Mouse (Mus musculus): Measurements from ENCODE around the gene Slc5a5.

The Slc5a5 gene

DNA sequence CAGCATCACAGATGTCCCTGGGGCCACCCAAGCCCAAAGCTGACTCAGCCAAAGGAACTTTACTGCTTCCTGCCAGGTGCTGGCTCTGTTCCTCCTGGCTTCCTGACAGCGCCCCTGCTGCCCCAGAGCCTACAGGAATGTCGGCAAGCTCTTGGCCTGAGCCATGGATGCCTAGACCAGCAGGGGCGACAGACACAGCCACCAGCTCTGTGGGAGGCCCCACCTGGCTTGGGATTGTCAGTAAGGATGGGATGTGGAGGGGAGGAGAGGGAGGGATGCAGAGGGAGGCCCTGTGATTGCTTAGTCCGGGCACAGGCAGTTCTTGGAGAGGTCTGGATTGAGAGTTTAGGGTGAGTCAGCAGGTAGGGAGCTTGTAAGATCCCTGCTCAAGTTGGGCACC is 12.4 kb downstream of the Slc5a5 start:
- DNase-seq (ENCODE audit: low read depth) = no peak

DNA sequence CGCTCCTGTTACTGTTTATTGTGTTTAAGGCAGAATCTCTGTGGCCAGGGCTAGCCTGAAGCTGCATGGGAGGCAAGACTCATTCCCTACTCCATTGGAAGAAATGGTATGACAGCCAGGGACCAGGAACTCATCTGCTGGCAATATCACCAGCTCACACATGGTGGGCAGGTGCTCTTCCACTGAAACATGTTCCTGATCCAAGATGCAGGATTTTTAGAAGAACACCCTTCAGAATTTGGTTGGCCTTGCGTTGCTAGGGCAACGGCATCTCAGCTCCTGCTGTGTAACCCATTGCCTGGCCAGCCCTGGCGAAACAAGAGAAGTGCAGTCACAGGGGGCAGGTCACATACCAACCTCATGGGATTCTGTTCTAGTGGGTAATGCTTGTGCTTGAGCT is 13.1 kb downstream of the Slc5a5 start:
- no peak for DNase-seq (ENCODE audit: low read depth)

DNA sequence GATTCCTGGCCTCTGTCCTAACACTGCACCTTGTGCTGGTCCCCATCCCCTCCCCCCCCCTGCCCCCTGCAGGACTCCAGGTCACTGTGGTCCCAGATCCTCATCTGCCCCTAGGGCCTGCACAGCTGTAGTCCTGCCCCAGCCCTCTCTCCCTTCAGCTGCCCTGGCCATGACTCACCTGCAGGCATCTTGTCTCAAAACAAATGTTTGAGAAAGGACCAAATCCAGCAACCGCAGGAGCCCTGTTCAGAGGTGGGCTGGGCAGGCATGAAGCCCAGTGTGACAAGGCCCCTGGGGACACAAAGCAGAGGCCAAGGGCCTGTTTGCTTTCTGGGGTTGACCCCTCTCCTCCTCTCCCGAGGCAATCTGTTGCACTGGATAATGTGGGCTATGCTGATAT is 14.4 kb downstream of the Slc5a5 start:
- DNase-seq (ENCODE audit: low read depth) = no peak

DNA sequence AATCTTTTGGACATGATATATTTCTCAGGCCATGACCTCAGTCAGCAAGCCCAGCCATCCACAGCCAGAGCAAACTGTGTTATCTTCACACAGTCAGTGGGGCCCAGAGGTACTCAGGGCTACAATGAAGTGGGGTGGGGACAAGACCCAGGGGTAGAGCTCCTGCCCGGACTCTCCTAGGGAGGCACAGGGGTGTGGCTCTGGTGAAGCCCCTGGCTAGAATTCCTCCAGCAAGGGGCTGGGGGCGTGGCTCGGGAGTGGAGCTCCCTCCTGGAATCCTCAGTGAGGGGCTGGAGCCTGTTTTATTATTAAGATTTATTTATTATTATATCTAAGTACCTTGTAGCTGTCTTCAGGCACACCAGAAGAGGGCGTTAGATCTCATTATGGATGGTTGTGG is 16.2 kb downstream of the Slc5a5 start:
- DNase-seq (ENCODE audit: low read depth) = no peak

DNA sequence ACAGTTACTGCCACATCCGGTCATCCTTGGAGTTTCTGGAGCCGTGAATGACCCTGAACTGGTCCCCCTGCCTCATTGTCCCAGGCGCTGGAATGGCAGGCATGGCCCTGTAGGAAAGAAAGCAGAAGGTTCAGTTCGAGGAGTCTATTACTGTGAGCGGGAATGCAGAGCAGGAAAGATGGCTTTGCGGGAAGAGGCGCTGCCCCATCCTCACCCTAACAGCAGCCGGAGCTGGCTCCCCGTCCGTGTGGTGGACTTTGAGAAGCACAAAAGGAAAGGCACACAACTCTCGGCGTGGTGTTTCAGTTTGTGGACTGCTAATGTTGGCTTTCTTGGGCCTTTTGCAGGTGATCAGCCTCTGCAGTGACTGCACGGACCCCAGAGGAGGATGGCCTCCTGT is 18.1 kb downstream of the Slc5a5 start:
- no peak for DNase-seq (ENCODE audit: low read depth)

DNA sequence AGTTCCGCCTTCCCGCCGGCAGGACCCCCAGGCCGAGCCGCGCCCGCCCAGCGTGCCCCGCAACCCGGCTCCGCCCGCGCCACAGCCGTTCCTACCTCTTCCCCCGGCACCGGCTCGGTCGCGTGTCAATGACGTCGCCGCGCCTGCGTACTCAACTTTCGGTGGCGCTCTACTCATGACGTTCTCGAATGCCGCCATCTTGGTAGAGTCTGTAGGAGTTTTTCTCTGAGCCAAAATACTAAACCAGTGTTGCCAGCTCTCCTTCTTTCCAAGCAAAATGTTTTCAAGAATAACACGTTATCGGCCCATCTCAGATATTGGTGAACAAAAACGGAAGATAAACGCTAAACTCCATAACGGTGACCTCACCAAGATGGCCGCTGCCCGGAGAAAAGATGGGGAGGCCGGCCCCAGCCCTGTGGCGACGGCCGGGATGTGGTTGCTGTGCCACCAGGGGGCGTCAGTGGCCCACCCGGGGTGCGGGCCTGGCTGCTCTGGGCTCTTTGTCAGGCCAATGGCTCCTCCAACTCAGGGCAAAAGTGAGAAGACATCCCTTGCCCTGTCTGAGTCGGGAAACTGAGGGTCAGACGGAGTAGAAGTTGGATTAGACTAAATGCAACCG is 19.1 kb downstream of the Slc5a5 start, which contains the start of gene Ccdc124:
Gene Ccdc124 (minus strand): TSS at position 572 of the 622 bp plus-strand sequence.
- peak; percentile 97 for DNase-seq (ENCODE audit: low read depth)

DNA sequence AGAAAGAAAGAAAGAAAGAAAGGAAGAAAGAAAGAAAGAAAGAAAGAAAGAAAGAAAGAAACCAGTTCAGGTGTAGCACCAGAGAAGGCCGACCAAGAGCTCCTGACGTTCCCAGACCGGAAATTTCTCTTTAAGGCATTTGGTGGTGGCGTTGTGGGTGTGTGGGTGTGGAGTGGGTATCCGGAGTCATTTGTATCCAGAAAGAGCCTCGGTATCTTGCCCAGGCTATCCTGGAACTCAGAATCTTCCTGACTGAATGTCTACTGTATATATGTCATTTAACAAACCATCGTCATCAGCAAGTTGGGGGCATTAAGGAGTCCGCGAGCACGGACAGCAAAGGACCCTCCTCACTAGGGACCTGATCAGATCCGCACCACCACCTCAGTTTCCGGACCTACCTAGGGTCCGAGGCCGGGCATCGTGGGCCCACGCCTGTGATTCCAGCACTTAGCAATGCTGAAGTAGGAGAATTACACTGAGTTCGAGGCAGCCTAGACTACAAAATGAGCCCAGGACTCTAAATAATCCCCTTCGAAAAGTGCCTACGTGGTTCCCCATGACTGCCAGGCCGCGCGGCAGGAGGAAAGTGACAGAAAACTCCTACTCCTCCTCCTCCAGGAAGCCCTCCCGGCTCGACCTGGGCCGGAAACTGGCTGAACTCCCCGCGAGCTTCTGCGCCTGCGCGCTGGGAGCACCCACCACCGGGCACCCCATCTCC is 19.8 kb downstream of the Slc5a5 start:
- DNase-seq (ENCODE audit: low read depth) = peak; percentile 47

DNA sequence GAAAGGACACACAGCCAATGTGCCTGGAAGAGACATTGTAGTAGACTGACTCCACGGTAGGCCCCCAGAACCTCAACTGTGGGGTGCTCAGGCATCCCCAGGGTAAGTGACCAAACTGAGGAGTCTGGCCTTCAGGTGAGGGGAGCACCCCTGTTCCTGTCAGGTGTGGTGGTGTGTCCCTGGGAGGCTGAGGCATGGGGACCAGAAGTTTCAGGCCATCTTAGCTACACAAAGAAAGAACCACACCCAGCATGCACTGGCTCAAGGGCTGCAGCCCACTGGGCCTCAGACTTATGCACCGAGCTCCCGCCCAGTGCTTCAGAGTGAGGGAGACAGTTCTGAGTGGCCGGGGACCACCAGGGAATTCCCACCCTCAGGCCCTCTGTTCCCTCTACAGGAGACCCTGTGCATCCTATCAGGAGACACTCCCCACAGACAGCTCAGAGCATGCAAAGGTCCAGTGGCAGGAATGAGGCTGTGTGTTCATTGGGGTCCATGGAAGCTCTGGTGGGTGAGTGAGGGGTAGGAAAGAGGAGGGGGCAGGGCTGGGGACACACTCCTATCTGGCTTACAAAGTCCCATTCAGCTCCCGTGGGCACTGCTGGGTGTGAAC is 21.3 kb downstream of the Slc5a5 start:
- DNase-seq (ENCODE audit: low read depth) = no peak

DNA sequence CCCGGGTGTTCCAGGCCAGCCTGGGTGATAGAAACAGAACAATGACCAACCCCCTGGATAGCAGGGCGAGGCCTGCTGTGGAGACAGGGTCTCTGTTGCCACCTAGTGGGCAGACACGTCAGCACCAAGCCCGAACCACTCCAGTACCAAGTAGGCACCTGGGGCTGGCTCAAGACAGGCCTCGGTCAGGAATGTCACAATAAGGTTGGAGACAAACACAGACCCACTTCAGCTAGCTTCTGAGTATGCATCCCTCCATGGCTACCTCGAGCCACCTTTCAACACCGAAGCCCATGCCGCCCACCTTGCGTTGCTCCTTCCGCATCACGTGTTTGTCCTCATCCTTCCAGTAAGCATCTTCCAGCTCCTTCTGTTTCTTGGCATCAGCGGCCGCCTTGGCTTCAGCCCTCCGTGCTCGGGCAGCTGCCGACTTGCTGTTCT is 22.9 kb downstream of the Slc5a5 start:
- peak; percentile 86 for DNase-seq (ENCODE audit: low read depth)

DNA sequence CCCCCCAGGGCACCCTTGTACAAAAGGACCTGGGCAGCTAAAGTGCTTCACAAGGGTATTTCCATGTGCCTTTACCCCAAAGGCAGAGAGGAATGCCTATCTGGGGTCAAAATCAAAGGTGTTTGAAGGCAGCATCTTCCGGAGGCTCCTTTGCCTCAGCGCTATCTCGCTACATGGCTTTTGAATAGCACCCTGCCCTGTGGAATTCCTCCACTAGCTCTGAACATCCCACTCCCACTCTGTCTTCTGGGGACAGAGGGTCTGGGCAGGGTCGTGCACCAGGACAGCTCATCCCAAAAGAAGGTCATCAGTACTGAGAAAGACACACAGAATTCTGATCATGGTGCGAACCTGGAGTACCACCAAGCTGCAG is 23.4 kb downstream of the Slc5a5 start:
- no peak for DNase-seq (ENCODE audit: low read depth)

DNA sequence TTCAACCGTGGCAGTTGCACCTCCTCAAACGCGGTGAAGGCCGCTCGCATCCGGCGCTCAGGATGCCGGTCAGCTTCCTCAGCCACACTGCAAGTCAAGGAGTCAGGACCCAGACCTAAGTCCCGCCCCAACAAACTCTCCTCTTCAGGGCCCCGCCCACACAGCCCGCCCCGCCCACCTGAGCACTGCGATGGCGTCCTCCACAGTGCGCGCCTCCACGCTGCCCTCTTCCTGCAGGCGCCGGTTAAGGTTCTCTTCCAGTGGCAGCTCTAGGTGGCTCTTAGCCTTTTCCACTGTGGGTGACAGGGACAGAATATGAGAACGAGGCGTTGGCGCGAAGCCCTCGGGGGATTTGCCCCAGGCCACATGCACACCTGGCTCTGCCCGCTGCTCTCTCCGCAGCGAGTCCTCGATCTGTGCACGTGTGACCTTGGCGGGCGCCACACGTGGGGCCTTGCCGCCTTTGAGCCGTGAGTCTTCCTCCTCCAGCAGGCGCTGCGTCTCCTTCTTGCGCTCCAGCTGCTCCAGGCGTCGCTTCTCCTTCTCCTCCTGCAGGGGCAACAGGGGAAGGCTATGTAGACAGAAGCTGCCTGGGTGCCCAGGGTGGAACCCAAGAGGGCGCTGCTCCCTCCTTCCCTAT is 23.9 kb downstream of the Slc5a5 start:
- peak; percentile 77 for DNase-seq (ENCODE audit: low read depth)

DNA sequence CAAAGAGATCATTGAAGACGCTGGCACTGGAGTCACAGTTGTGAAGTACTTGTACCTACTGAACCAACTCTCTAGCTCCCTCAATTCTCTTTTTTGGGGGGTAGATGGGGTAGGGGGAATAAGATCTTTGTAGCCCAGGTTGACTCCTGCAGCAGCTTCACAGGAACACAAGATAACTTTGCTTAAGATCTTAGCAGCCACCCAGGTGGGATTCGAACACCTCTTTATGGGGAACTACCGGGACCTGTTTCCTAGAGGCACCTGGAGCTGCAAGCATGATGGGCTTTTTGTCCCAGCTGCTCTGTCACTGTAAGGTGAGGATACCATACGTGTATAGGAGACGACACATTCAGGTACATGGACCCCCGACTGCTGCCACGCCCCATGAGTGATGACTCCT is 26.0 kb downstream of the Slc5a5 start:
- no peak for DNase-seq (ENCODE audit: low read depth)

DNA sequence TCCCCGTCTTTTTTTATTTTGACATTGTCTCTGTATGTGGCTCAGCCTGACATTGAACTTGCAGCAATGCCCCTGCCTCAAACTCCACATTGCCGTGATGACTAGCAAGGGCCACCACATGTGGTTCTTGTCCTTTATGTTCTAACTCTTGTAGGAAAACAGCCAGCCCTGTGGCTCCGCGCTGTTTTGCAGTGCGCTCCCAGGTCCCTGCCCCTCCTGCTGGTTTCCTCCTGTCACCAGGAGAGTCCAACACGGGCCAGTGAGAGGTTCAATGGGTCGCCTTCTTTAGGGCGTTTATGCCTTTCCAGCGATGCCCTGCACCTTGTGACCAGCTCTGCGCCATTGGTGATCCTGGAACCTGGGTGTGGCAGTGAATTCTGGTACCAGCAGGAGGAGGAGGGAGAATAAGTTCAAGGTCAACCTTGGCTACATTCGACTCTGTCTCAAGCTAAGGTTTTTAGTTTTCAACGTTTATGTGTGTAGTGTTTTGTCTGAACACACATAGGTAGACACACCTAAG is 26.5 kb downstream of the Slc5a5 start:
- DNase-seq (ENCODE audit: low read depth) = peak; percentile 46

DNA sequence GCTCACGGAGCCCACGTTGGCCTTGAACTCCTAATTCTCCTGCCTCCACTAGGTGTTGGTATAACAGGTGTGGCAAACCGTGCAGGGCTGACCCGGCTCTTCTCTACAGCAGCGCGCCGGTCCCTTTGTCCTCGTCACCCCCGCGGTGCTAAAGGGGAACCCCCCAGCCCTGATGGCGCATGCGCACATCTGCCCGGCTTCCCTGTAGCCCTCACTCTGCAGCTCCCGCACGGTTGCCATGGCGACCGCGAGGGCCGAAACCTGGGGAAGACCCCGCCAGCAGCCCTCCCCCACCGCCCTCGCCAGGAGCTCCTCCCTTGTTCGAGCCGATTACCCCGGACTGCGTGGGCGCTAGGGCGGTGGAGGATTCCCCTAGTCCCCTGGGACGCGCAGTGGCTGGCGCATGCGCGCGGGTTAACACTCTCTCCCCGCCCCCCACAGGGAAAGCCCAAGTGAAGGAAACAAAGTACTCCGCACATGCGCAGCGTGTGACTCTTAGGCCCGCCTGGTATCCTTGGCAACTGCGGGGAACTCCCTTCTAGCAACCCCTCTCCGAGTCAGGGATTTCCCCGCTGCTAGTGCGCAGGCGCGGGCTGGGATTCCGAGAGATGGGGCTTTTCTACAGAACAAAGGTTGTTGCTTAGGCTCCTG is 27.1 kb downstream of the Slc5a5 start:
- peak; percentile 100 for DNase-seq (ENCODE audit: low read depth)

DNA sequence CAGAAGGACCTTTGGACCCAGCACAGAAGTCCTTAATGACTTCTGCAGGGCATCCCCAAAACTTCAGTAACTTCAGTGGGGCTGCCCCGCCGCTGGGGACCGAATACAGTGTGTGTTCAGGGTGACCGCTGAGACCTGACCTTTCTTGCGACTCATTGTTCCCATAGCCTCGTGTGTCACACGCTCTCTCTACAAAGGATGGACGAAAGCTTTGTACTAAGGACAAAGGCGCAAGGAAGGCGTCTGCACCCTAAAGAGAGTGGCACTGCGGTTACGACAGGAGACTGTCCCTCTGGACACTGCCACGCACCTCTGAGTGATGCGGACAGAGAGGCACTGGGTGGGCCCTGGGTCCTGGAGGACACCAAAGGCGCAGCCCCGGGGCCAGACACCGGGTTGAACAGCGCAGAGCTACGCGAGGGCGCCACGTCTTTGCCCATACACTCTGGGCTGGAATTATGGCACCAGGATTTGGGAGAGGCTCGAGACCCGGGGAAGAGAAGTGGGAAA is 27.8 kb downstream of the Slc5a5 start:
- DNase-seq (ENCODE audit: low read depth) = no peak

DNA sequence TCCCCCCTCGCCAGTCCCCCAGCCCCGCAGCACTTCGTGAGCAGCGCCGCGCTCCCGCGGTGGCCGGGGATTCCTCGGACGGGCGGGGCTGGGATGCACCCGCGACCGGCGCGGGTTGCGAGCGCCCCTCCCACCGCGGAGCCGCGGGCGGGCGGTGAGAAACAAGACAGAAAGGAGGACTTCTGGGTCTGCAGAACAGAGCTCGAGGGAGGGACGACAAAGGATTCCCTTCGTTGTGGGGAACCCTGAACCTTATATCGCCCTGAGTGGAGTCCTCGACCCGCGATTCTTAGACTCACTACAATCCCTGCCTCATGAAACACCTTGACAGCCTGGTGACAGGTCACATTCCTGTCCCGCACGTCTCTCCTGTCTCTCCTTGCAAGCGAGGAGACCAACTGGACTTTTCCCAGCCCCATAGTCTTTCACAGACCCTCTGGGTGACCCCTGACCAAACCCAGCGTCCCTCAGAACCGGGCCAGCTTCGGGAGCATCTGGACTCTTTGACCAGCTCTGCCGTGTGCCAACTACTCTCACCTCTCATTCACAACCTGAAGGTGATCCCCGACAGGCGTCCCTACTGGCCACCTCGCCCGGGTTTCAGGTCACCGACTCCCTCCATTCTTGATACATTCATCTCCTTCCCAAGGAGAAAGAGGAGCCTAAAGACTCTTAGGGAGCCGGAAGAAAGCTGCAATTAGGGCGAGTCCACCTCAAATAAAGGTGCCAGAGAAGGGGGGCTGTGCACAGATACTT is 28.4 kb downstream of the Slc5a5 start:
- peak; percentile 63 for DNase-seq (ENCODE audit: low read depth)

DNA sequence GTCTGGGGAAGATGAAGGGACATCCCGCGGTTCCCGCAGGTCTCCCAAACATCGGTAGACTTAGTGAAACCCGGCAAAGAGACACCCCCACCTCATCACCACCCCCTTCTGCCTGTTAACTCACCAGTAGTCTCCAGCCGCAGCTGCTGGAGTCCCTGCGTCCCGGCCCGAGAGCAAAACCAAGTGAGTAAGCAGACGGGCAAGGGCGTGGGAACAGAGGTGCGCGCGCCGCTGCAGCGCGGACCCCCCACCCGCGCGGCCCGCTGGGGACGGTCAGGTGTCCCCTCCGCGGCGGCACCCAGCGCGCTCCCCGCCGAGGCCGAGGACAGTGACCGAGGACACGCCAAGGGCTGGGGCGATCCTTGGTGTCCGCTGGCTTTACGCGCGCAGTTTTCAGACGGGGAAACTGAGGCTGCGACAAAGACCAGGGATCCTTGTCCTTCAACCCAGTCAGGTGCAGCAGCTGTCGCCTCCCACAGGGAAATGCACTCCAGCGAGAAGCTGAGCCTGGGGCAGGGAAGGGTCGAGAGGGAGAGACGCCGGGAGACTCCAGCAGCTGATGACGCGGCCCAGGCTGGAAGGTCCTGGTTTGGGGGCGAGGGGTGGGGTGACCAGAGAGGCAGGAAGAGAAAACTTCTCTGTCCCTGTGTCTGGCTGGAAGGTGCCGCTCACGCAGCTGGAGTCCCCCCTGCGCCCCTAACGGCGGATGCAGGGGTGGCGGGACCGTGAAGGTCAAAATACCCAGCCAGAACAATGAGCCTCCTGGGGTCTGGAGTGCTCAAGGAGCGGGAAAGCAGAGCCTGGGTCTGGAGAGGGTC is 29.5 kb downstream of the Slc5a5 start, which contains the start of gene Kcnn1:
Gene Kcnn1 (minus strand): TSS at position 435 of the 818 bp plus-strand sequence.
- DNase-seq (ENCODE audit: low read depth) = no peak

DNA sequence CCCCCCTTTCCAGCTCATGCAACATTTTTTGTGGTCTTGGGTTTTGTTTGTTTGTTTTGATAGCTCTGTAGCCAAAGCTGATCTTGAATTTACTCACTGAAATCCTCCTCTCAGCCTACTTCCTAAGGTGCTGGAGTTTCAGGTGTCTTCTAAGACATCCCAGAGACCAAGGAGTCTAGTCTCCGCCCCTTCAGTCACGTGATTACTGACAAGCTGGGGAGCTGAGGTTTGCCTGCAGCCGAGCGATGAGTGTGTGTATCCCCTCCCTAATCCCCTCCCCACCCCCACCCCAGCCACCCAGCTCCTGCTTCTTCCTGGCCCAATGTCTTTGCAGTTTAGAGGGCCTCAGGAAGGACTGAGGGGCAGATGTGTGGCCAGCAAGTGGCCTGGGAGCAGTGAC is 35.0 kb downstream of the Slc5a5 start:
- DNase-seq (ENCODE audit: low read depth) = no peak

DNA sequence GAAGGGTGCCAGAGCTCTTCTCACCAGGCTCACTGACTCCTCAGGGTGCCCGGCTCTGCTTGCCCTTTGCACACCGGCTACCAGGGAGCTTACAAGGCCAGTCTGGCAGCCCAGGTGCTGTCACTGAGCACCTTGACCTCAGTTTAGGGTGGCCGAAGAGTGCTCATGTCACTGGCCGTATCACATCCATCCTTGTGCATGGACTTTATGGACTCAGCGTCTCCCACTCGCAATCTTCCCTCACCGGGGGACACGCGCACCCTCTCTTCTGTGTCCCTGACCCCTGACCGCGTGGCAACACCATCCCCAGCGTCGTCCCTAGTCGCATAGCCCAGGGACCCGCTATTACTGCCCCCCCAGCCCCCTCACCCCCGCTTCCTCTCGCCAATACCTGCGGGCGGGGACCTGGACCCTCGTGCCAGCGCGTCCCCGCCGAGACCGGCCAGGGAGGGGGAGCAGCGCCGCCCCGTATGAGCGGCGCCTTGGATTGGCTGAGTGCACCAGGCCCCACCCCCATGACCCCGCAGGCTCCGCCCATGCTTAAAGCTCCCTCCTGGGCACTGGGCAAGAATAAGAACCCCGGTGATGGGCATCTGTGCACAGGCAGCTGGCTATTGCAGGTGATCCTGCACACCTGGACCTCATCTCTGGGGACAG is 35.9 kb downstream of the Slc5a5 start:
- DNase-seq (ENCODE audit: low read depth) = peak; percentile 23

DNA sequence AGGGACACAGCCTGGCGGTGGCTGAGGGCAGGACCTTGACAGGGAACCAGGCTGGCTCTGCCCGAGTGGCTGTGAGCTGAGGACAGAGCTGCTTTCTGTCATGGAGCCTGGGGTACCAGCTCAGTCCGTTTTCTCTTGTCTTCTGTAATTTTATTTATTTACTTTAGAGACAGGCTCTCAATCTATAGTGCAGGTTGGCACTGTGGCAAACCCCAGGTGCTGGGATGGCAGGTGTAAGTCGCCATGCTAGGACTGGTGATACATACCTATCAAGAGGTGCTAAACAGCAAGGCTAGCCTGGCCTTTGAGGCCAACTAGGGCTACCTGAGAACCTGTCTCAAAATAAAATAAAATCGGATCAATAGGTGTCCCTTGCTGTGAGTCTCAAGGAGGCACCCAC is 36.5 kb downstream of the Slc5a5 start:
- DNase-seq (ENCODE audit: low read depth) = no peak

Measured in naive thymus-derived CD4-positive, alpha-beta T cell, adult 2 months (primary cell).